Mouse (Mus musculus) embryonic stem cell, embryonic (primary cell): Measurements from ENCODE around the gene Rc3h2.

ENCODE experiments used
- CTCF ChIA-PET, 4 experiments: fragments of 300-600 bp in 2 of 4; fragments of 350-600 bp in 2 of 4; sonication (Branson Sonifier 250); formaldehyde crosslinking; loops; one replicate each; lab custom pipeline; 2022; ENCODE audit warnings: inconsistent platforms in 2 of 4; lab: Charles Lee
- POLR2A ChIA-PET, 4 experiments: fragments of 300-600 bp in 2 of 4; fragments of 350-600 bp in 2 of 4; sonication (Branson Sonifier 250); formaldehyde crosslinking; loops; one replicate each; lab custom pipeline; 2022; ENCODE audit warnings: antibody characterized with exemption in 4 of 4, inconsistent platforms in 1 of 4; lab: Charles Lee

The Rc3h2 gene

DNA sequence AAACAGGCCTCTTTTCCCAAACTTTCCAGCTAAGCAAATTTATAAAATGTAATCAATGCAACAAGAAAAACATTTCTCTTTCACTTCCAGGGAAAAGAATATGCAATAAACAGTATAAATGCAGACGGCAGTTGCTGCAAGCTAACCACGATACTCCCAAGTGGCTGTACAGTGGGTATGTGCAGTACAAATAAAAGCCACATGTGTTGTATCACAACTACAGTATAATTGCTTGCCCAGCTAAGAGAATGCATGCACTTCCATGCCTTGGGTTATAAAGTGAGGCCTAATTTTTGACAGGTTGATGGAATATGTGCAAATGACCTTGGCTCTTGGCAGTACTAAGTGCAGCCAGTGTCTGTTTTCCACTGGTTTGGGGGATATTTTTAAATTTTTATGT lies 52.1 kb downstream of the Rc3h2 start:
- CTCF ChIA-PET, result no interaction called here
- POLR2A ChIA-PET, result interaction anchor here in 2 of 4 experiments (0.6 to 3.3 kb wide), 3 partner anchors 11 to 29 kb away, joined by 3 to 19 read pairs (median 3); partner anchors contain the start of gene Pdcl (in 2 of the 2)

DNA sequence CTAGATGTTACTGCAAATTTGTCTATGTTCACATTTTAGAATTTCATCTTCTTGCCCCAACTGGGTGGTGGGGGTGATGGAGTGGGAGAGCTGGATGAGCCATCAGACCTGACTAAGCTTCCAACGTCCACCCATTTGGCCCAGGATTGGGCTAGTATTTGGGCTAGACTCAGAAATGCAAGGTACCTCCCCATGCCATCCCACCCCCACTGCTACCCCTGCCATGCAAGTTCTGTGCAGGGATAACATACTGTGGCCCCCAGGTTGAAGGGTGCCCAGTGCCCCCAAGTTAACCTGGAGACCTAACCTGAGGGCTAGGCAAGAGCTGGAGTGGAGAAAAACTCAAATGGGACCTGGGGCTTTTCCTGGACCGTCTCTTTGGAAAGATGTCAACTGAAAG lies 62.8 kb downstream of the Rc3h2 start:
- CTCF ChIA-PET, result no interaction called here
- POLR2A ChIA-PET, result interaction anchor here in 3 of 4 experiments (0.7 to 3.1 kb wide), 13 partner anchors 9 to 125 kb away, joined by 3 to 35 read pairs (median 11); partner anchors contain the start of genes Rabgap1 (in 2 of the 3), Rc3h2 (in 2 of the 3), Zbtb26 (in 2 of the 3) and Zbtb6 (in 2 of the 3)

DNA sequence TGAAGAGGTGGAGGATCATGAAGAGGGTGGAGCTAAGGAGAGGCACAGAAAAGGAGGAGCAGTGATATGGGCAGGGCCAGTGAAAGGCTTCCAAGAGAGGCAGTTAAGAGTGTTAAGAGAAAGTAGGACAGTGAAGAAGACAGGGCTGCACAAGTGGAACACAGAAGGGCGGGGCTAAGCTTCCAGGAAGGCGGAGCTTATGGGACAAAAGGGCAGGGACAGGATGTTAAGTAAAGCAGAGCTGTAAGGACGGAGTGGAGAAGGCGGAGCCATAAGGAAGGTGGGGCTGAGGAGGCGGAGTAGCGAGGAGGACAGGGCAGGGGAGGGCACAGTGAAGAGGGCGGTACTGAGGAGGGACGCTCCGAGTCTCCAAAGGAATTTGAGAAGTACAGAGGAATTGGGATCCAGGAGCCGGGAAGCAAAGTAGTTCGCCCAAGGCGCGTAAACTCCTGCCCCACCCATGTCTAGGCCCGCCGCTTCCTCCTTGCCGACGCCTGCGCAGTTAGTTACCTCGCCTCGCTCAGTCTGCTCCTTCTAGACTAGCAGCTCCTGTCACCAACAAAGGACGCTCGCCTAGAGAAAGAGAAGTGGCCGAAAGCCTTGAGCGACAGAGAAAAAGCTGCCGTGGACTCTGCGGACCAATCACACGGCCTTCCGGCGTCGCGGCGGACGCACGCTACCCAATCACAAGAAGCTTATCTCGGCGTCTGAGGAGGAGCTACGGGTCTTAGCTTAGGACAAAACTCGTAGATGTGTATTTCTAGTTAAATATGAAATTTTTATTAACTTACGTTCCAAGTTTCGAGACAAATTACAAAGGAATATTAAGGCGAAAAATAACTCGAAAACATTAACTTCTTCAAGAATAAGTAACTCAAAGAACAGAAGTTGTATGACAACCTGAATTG lies 63.8 kb downstream of the Rc3h2 start, which contains the start of gene Pdcl:
Gene Pdcl, minus strand, starts transcription at position 700 of the 908 bp plus-strand sequence.
- CTCF ChIA-PET, result interaction anchor here in 2 of 4 experiments (0.5 to 1.5 kb wide), 4 partner anchors 63 to 1338 kb away, joined by 3 to 6 read pairs (median 4); partner anchors contain the start of genes Crb2 (in 1 of the 2) and Rc3h2 (in 1 of the 2)
- POLR2A ChIA-PET, result interaction anchor here (0.6 to 3.1 kb wide), 62 partner anchors 8 to 1270 kb away, joined by 3 to 42 read pairs (median 5); partner anchors contain the start of genes Rabgap1 (in 3 of the 4), Rc3h2 (in 3 of the 4), Zbtb26 (in 3 of the 4) and Zbtb6 (in 3 of the 4)

DNA sequence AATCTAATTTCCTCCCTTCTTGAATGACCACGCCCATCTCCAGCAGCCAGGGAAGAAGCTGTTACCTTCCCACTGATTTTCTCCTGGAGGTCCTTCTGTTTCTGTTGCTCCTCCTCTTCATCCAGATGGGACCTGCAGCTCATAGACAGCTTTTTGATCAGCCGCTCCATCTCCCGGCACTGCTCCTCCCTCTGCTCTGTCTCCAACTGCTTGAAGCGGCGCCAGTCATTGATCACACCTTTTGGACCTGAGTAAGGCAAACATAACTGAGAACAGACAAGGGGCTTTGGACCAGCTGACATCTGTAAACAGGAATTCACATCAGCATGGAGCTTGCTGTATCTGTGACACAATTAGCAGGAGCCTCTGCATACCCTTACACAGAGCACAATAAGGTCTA lies 67.1 kb downstream of the Rc3h2 start:
- ChIA-PET POLR2A (interaction anchor here in 1 of 4 experiments (1.2 kb wide), 1 partner anchor 67 kb away, joined by 3 read pairs; the partner anchor contains the start of gene Rc3h2), CTCF (no interaction called here)

DNA sequence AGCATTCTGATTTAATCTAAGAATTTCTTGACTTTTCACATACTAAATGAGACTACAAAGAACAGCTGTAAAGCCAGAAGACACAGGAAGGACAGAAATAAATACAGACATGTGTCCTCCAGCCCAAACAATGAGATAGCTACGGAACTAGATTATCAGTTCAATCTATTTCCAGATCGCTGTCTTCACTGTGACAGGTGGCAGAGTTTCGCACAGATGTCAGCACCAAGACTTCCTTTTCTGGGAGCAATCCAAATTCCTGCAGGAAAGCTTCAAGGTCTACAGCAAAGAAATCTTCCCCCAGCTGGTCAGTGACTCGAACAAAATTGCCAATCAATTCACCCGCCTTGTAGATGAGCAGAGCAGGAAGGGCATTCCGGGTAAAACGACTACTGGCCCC lies 71.0 kb downstream of the Rc3h2 start:
- ChIA-PET CTCF (no interaction called here), POLR2A (interaction anchor here in 1 of 4 experiments (1.0 to 2.2 kb wide), 3 partner anchors 8 to 20 kb away, joined by 3 to 9 read pairs (median 3); partner anchors contain the start of gene Pdcl)

DNA sequence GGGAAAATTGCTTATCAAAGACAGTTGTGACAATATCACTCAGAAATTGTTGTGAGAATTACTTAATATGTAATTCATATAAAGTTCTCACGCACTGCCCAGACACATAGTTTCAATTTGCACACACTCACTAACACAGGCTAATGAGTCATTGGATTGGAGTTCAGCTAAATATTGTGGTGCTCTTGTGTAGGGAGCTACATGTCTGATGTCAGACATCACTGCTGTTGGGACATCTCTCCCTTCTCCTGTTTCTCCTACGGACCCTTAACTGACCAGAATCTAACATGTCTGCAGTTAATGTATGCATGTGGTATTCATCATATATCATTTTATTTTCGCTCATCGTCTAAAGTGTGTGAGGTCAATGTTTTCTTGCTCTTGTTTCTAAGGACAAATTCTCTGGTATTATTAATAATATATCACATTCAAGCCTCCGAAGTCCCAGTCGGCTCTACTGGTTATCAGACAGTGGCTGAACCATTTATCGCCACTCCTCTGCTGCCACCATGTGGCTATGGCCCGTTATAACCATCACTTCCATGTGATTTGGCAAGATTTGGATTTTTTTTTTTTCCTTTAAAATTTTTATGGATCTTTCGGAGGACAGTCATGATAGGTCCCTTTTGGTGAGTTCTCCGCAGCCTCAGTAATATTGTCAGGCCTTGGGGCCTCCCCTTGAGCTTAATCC lies 84.1 kb downstream of the Rc3h2 start:
- ChIA-PET POLR2A (no interaction called here), CTCF (interaction anchor here in 1 of 4 experiments (0.7 kb wide), 1 partner anchor 594 kb away, joined by 3 read pairs; no protein-coding TSS in a partner anchor)

DNA sequence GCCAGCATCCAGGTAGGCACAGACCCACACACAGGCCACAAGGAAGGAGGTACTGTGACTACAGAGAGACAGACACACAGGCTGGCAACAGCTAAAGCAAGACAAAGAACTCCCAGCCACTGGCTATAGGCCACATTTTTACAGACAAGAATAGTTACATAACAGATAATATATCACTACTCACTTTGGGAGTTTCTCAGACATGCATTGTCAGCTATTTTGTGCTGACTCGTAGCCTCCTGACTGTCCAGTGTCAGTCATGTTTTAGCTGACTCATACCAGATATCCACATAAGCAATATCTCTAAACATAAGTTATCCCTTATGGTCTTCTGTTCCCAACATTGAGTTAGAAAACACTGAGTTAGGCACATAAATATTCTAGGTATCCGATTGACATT lies 89.4 kb downstream of the Rc3h2 start:
- ChIA-PET CTCF (no interaction called here), POLR2A (interaction anchor here in 1 of 4 experiments (1.0 kb wide), 1 partner anchor 26 kb away, joined by 3 read pairs; the partner anchor contains the start of gene Pdcl)

DNA sequence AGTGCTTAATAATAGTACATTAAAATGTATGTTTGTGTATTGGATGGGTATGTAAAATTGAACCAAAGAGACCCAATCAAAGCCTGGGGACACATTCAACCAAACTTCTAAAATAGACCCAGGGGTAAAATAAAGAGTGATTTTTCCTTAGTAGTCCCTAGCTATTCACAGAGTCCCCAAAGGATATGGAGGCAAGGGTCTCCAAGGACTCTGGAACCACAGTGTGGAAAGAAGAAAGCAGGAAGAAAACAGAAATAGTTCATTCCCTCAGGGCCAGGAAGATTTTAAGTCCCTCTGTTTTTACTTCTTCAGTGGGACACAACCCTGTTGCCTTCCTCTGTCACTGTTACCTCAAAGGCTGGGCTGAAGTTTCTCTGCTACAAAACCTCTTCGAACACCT lies 96.5 kb downstream of the Rc3h2 start, which contains the start of gene Olfr368:
Gene Olfr368, plus strand, starts transcription at position 301 of the 400 bp plus-strand sequence.
- ChIA-PET CTCF (no interaction called here), POLR2A (interaction anchor here in 2 of 4 experiments (0.9 to 2.0 kb wide), 3 partner anchors 33 to 43 kb away, joined by 4 to 7 read pairs (median 6); partner anchors contain the start of gene Pdcl (in 2 of the 2))
